Mouse (Mus musculus) lung, embryonic 16.5 days (tissue): ENCODE measurements around the gene Nyap1. TPM values are rescaled to one million over a fixed set of nuclear protein-coding genes. Genes with fewer than 3 reads are reported as not detected.
"Not testable (repeated sequence)": the region's sequence is repeated elsewhere in the genome, so short reads cannot be mapped to it uniquely, and the experiment has no call there.

Experiments used
- ATAC-seq: fragments of 200-750 bp; cut with Nextera tagmentation; 2 replicates; pipeline ENCODE4 v1.8.0; 2017; ENCODE audit warnings: low read depth, mild to moderate bottlenecking, moderate library complexity
- H3K27ac ChIP-seq: fragments of 300-500 bp; sonication (generic); 2 replicates; pipeline ENCODE4 v1.5.1; 2014; ENCODE audit warnings: mild to moderate bottlenecking, control low read depth, low read length
- H3K27me3 ChIP-seq: fragments of 300-500 bp; sonication (generic); 2 replicates; pipeline ENCODE4 v1.6.1; 2014; ENCODE audit warnings: low read depth, low read length, mixed read lengths; ENCODE audit not compliant: control insufficient read depth, insufficient read depth
- H3K36me3 ChIP-seq: fragments of 300-500 bp; sonication (generic); 2 replicates; pipeline ENCODE4 v1.6.1; 2014; ENCODE audit warnings: low read length; ENCODE audit not compliant: control insufficient read depth, insufficient read depth
- H3K4me1 ChIP-seq: fragments of 300-500 bp; sonication (generic); replicated peaks from 2 replicates; pipeline ENCODE4 v1.6.1; 2014; ENCODE audit warnings: low read length, mixed read lengths; ENCODE audit not compliant: control insufficient read depth, insufficient read depth
- H3K4me2 ChIP-seq: fragments of 300-500 bp; sonication (generic); 2 replicates; pipeline ENCODE4 v1.6.1; 2014; ENCODE audit warnings: low read depth, low read length, control low read depth
- H3K4me3 ChIP-seq: fragments of 300-500 bp; sonication (generic); 2 replicates; pipeline ENCODE4 v1.5.1; 2014; ENCODE audit warnings: mild to moderate bottlenecking, low read length, control low read depth
- H3K9ac ChIP-seq: fragments of 300-500 bp; sonication (generic); 2 replicates; pipeline ENCODE4 v1.6.1; 2014; ENCODE audit warnings: low read length, control low read depth
- H3K9me3 ChIP-seq: fragments of 300-500 bp; sonication (generic); 2 replicates; pipeline ENCODE4 v1.6.1; 2016; ENCODE audit warnings: low read length; ENCODE audit not compliant: control insufficient read depth
- WGBS: fragments of 180-500 bp; shearing (Covaris S2); extraction: QIAGEN DNeasy Blood & Tissue Kit; methylation state at CpG from one replicate; pipeline ENCODE4 v1.1.7; 2014; 5-methylcytosine and 5-hydroxymethylcytosine counted together
- polyA plus RNA-seq: library from polyadenylated mRNA; unstranded; fragments of >200 nt; fragmentation: Nextera tagmentation; extraction: Ambion mirVana; gene quantifications from 2 replicates; pipeline ENCODE4 v1.2.1, GENCODE M21; 2015

Nyap1 gene
- polyA plus RNA-seq, 1 experiment from 2014 or later, result 1.6 TPM

DNA sequence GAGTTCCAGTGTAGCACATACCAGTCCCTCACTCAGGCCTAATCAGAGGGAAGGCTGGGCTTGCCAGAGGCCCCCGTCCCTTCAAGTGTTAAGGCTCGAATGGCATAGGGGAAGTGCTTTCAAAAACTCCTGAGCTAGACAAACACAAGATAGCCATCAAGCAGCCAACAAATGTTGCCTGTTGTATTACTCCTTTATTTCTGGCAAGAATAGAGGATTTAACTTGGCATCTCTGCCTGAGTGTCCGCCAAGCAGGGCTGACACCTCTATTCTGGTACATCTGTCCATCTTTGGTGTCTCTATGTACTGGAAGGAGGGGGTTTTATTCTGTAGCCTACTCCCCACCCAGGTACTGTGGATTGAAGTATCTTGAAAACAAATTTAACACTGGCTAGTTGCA is 14.7 kb upstream of the Nyap1 start:
- H3K36me3 ChIP-seq, result peaks cover 33% of the 10 kb centered on the region
- H3K27ac ChIP-seq, result no peak overlapping the region
- H3K4me3 ChIP-seq, result no peak overlapping the region
- no peak for ATAC-seq
- H3K4me1 ChIP-seq, result peaks cover 21% of the 10 kb centered on the region
- no peak overlapping the region for H3K4me2 ChIP-seq
- 56% methylated on average over 3 of the region's 3 CpGs for WGBS
- no peak overlapping the region for H3K9ac ChIP-seq
- no peaks in the 10 kb centered on the region for H3K9me3 ChIP-seq
- H3K27me3 ChIP-seq, result no peaks in the 10 kb centered on the region

DNA sequence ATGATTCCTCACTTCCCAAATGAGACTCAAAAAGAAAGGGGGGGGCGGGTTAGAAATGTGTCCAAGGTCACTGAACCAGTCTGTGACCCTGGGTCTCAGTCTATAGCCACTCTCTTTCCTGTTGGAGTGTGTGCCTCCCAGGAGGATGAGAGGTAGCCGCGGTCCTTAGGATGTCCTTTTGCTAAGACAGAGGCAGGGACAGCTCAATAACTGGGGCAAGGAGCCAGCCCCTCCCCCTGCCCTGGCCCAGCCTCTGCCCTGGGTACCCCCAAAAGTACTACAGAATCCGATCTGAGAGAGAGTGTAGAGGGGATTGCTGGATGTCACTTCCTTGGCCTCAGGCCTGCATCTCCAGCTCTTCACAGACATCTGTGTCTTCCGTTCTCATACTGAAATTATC is 14.0 kb upstream of the Nyap1 start:
- H3K27me3 ChIP-seq, result no peaks in the 10 kb centered on the region
- no peak overlapping the region for H3K4me3 ChIP-seq
- no peak overlapping the region for H3K4me2 ChIP-seq
- H3K36me3 ChIP-seq, result peaks cover 37% of the 10 kb centered on the region
- H3K9me3 ChIP-seq, result no peaks in the 10 kb centered on the region
- ATAC-seq, result no peak
- H3K27ac ChIP-seq, result peak overlapping the region; percentile 12; the same call in 1 of the 2 replicates
- 75% methylated on average over 5 of the region's 5 CpGs for WGBS
- no peak overlapping the region for H3K9ac ChIP-seq
- peaks cover 21% of the 10 kb centered on the region for H3K4me1 ChIP-seq

DNA sequence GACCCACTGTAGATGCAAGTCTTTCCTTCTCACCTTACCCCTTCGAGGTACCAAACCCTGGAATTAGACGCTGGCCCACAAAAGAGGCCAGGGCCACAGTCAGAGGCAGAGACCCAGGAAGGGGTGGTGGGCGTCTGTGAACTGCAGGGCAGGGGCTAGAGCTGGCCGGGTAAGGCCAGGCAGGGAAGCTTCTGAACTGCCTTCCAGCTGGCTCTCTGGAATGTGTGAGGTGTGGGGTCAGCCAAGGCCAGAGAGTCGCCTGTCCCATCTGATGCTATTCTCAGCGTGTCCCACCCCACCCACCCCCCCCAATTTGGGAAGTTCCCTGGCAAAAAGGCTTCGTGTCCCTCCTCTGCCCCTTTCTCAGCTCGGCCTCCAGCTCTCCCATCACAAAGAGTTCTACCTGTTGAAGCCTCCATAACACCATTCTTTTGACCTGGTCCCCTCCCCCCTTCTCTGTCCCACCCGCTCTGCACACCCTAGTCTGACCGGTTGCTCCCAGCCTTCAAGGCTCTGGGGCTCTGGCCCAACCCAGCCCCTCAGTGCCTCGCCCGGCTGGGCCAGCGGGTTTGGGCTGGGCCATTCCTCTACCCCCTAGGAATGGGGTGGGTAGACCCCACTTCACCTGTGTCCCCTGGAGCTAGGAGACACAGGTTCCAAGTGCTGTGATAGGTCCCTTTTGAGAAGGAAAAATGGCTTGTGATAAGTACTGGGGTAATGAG is 11.9 kb upstream of the Nyap1 start:
- Histone ChIP-seq H3K4me3 (no peak overlapping the region), H3K9me3 (no peaks in the 10 kb centered on the region), H3K4me1 (peaks cover 29% of the 10 kb centered on the region), H3K9ac (0 out of 2 replicates have a peak overlapping the region, but pooled peaks have one; percentile 0), H3K27ac (peak overlapping the region; percentile 39), H3K36me3 (peaks cover 34% of the 10 kb centered on the region), H3K27me3 (no peaks in the 10 kb centered on the region), H3K4me2 (no peak overlapping the region)
- peak; percentile 41; the same call in 1 of the 2 replicates for ATAC-seq
- 59% methylated on average over 13 of the region's 13 CpGs for WGBS

DNA sequence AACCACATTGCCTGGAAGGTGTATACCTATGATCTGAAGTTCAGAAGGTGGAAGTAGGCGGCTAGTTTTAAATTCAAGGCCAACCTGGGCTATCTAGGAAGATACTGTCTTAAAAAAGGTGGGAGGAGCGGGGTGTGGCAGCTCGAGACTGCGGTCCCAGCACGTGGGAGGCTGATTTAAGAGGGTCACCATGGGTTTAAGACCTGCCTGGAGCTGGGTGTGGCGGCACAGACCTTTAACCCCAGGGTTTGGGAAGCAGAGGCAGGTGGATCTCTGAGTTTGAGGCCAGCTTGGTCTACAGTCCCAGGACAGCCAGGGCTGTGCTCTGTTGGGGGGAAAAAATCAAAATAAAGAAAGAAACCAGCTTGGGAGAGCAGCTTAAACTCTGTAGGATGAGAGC is 10.6 kb upstream of the Nyap1 start:
- Histone ChIP-seq H3K4me3 (no peak overlapping the region), H3K9ac (no peak overlapping the region), H3K27ac (no peak overlapping the region), H3K27me3 (no peaks in the 10 kb centered on the region), H3K9me3 (no peaks in the 10 kb centered on the region), H3K36me3 (peaks cover 28% of the 10 kb centered on the region), H3K4me2 (no peak overlapping the region), H3K4me1 (peaks cover 27% of the 10 kb centered on the region)
- no peak for ATAC-seq
- 86% methylated on average over 6 of the region's 6 CpGs for WGBS

DNA sequence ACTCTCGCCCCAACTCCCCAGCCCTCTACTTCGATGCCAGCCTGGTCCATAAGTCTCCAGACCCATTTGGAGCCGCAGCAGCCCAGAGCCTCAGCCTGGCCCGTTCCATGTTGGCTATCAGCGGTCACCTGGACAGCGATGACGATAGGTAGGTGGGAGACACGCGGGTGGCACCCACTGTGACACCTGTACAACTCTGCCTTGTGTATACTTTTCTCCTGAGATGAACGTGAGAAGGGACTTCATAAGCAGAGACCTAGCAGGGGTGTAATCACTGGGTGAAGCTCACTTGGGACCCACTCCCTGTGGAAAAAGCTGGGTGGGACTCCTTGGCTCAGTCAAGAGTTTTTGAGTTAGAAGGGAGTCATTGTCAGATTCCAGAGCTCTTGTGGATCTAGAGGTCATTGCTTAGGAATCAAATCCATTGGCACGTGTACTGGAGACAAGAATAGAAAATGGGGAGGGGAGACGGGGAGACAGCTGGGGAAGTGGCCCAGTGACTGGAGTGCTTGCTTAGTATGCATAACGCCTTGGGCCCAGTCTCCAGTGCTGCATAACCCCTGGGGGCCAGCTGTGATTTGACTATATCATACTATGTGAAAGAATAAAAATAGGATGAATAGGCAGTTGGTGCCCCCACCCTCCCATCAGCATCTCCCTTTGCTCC is 9.9 kb upstream of the Nyap1 start:
- Histone ChIP-seq H3K9me3 (no peaks in the 10 kb centered on the region), H3K4me2 (no peak overlapping the region), H3K36me3 (peaks cover 28% of the 10 kb centered on the region), H3K9ac (no peak overlapping the region), H3K4me3 (no peak overlapping the region), H3K27ac (no peak overlapping the region), H3K27me3 (no peaks in the 10 kb centered on the region), H3K4me1 (peaks cover 26% of the 10 kb centered on the region)
- 85% methylated on average over 13 of the region's 13 CpGs for WGBS
- ATAC-seq, result no peak

DNA sequence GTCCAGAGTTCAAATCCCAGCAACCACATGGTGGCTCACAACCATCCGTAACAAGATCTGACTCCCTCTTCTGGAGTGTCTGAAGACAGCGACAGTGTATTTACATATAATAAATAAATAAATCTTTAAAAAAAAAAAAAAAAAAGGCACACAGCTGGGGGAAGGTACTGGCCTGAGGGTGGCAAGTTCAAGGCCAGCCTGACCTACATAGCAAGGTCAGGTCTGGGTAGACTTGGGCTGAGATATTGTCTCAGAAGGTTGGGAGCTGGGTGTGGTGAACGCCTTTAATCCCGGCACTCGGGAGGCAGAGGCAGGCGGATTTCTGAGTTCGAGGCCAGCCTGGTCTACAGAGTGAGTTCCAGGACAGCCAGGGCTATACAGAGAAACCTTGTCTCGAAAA is 8.8 kb upstream of the Nyap1 start:
- 91% methylated on average over 7 of the region's 8 CpGs for WGBS
- Histone ChIP-seq H3K4me1 (peaks cover 28% of the 10 kb centered on the region), H3K36me3 (peaks cover 28% of the 10 kb centered on the region)
- not testable (repeated sequence) for H3K9ac ChIP-seq, H3K4me2 ChIP-seq, H3K27me3 ChIP-seq, ATAC-seq, H3K9me3 ChIP-seq, H3K4me3 ChIP-seq, H3K27ac ChIP-seq

DNA sequence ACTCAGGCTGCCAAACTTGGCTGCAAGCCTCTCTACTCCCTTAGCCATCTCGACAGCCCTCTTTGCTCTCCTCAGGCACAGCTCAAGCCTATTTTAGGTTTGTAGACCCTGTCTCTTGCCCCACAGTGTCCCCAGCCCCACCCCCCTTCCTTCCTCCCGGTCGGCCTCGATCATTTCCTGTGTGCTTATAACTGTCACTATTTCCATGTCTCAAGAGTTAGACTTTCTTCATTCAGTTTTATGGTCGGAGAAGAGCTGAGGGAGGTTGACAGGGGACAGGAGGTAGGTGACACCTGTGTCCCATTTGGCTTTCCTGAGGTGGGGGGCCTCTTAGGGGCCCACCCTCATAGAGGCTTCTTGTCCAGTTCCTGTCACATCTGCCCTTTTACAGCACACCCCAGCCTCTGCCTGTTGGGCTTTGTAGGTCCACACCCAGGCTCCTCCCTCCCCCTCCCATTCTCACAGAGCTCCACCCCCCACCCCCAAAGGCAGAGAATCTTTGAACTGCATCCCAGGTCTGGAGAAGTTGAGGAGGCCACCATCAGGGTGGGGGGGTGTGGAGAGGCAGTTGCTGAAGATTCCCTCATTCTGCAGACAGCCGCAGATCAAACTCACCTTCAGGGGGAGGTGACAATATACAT is 7.9 kb upstream of the Nyap1 start:
- Histone ChIP-seq H3K4me3 (peak overlapping the region; percentile 78), H3K27me3 (no peaks in the 10 kb centered on the region), H3K4me2 (peak overlapping the region; percentile 84), H3K36me3 (peaks cover 27% of the 10 kb centered on the region), H3K4me1 (peaks cover 33% of the 10 kb centered on the region), H3K9ac (peak overlapping the region; percentile 33; the same call in 1 of the 2 replicates), H3K27ac (peak overlapping the region; percentile 58), H3K9me3 (no peaks in the 10 kb centered on the region)
- WGBS, result 31% methylated on average over 6 of the region's 6 CpGs
- no peak for ATAC-seq

DNA sequence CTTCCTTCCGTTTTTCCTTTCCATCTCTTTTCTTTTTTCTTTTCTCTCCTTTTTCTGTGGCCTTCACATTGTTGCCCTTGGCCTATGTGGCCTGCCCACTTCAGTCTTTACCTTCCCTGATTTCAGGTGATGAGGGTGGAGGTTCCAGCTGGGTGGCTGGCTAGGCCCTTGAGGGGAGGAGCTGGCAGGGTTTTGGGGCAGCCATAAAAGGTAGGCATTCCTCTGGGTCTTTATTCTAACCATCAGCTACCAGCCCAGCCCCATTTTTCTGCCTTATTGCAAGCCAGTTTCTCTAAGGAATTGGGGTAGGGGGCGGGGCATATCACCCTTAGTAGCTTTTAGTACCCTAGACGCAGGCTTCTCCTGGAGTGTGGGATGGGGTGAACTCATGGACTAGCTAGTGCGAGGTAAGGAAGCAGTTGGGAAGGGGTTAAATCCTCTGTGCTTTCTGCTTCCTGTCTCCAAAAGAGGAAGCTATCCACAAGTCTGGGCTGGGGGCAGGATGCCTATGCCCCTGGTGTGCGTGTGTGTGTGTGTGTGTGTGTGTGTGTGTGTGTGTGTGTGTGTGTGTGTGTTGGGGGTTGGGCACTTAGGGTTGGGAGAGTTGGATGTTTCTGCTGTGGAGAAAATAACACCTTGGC is 6.8 kb upstream of the Nyap1 start:
- 27% methylated on average over 5 of the region's 5 CpGs for WGBS
- Histone ChIP-seq H3K36me3 (peaks cover 18% of the 10 kb centered on the region), H3K4me3 (peak overlapping the region; percentile 78), H3K9ac (peak overlapping the region; percentile 44), H3K27me3 (no peaks in the 10 kb centered on the region), H3K9me3 (no peaks in the 10 kb centered on the region), H3K4me1 (peaks cover 33% of the 10 kb centered on the region), H3K27ac (peak overlapping the region; percentile 58), H3K4me2 (peak overlapping the region; percentile 84)
- no peak for ATAC-seq
